Mouse (Mus musculus): ENCODE data around the gene Tmc5. TPM values are rescaled to one million over a fixed set of nuclear protein-coding genes. Genes with fewer than 3 reads are reported as not detected.

Tmc5 gene
- polyA plus RNA-seq, 1 experiment = not detected

GRCm38 (mm10) chr7:118649328-118649727 is 52.2 kb downstream of the Tmc5 start:
- Histone ChIP-seq H3K36me3 (ENCODE audit: control insufficient read depth, insufficient read depth, low read length) (no peaks in the 10 kb centered on the region), H3K4me1 (ENCODE audit: control insufficient read depth, insufficient read depth, insufficient read length) (no peaks in the 10 kb centered on the region), H3K4me3 (ENCODE audit: extremely low read depth, insufficient read depth, insufficient read length) (no peak overlapping the region), H3K27ac (ENCODE audit: insufficient read depth, low read length) (no peak overlapping the region), H3K27me3 (ENCODE audit: control insufficient read depth, insufficient read depth, low read length) (no peaks in the 10 kb centered on the region)
- TF ChIP-seq CTCF (IDR thresholded peaks at IDR 0.05; ENCODE audit: extremely low read depth, insufficient read depth, insufficient read length, insufficient replicate concordance) = no peak
- TF ChIP-seq POLR2A (IDR thresholded peaks at IDR 0.05; ENCODE audit: low read depth, low read length) = no peak
- no peak for DNase-seq (ENCODE audit: low read depth in 1 of 2, low spot score in 2 of 2)
- 81% methylated on average over 7 of the region's 7 CpGs for WGBS

- WGBS = 84% methylated on average over 4 of the region's 4 CpGs
- H3K4me1 ChIP-seq (ENCODE audit: control insufficient read depth, insufficient read depth, insufficient read length) = no peaks in the 10 kb centered on the region
- TF ChIP-seq POLR2A (IDR thresholded peaks at IDR 0.05; ENCODE audit: low read depth, low read length) (no peak), CTCF (IDR thresholded peaks at IDR 0.05; ENCODE audit: extremely low read depth, insufficient read depth, insufficient read length, insufficient replicate concordance) (no peak)
- no peaks in the 10 kb centered on the region for H3K36me3 ChIP-seq (ENCODE audit: control insufficient read depth, insufficient read depth, low read length)
- no peak overlapping the region for H3K27ac ChIP-seq (ENCODE audit: insufficient read depth, low read length)
- no peaks in the 10 kb centered on the region for H3K27me3 ChIP-seq (ENCODE audit: control insufficient read depth, insufficient read depth, low read length)
- no peak for DNase-seq (ENCODE audit: low read depth in 1 of 2, low spot score in 2 of 2)
- no peak overlapping the region for H3K4me3 ChIP-seq (ENCODE audit: extremely low read depth, insufficient read depth, insufficient read length)
Measured at GRCm38 (mm10) chr7:118650119-118650518, 53.0 kb downstream of the Tmc5 start.

- no peak for DNase-seq (ENCODE audit: low read depth in 1 of 2, low spot score in 2 of 2)
- Histone ChIP-seq H3K36me3 (ENCODE audit: control insufficient read depth, insufficient read depth, low read length) (no peaks in the 10 kb centered on the region), H3K27me3 (ENCODE audit: control insufficient read depth, insufficient read depth, low read length) (no peaks in the 10 kb centered on the region), H3K4me1 (ENCODE audit: control insufficient read depth, insufficient read depth, insufficient read length) (no peaks in the 10 kb centered on the region), H3K27ac (ENCODE audit: insufficient read depth, low read length) (no peak overlapping the region), H3K4me3 (ENCODE audit: extremely low read depth, insufficient read depth, insufficient read length) (no peak overlapping the region)
- 80% methylated on average over 1 of the region's 1 CpGs for WGBS
- TF ChIP-seq POLR2A (IDR thresholded peaks at IDR 0.05; ENCODE audit: low read depth, low read length) (no peak), CTCF (IDR thresholded peaks at IDR 0.05; ENCODE audit: extremely low read depth, insufficient read depth, insufficient read length, insufficient replicate concordance) (no peak)
Measured at GRCm38 (mm10) chr7:118650891-118651290, 53.8 kb downstream of the Tmc5 start.

GRCm38 (mm10) chr7:118652572-118653295 is 55.6 kb downstream of the Tmc5 start:
- WGBS = 78% methylated on average over 6 of the region's 6 CpGs
- Histone ChIP-seq H3K27me3 (ENCODE audit: control insufficient read depth, insufficient read depth, low read length) (no peaks in the 10 kb centered on the region), H3K4me3 (ENCODE audit: extremely low read depth, insufficient read depth, insufficient read length) (no peak overlapping the region), H3K4me1 (ENCODE audit: control insufficient read depth, insufficient read depth, insufficient read length) (no peaks in the 10 kb centered on the region), H3K27ac (ENCODE audit: insufficient read depth, low read length) (no peak overlapping the region), H3K36me3 (ENCODE audit: control insufficient read depth, insufficient read depth, low read length) (no peaks in the 10 kb centered on the region)
- DNase-seq (ENCODE audit: low read depth in 1 of 2, low spot score in 2 of 2) = no peak
- TF ChIP-seq POLR2A (IDR thresholded peaks at IDR 0.05; ENCODE audit: low read depth, low read length) (no peak), CTCF (IDR thresholded peaks at IDR 0.05; ENCODE audit: extremely low read depth, insufficient read depth, insufficient read length, insufficient replicate concordance) (no peak)

GRCm38 (mm10) chr7:118656730-118657129 is 59.6 kb downstream of the Tmc5 start:
- H3K27me3 ChIP-seq (ENCODE audit: control insufficient read depth, insufficient read depth, low read length) = no peaks in the 10 kb centered on the region
- whole genome bisulfite sequencing = 58% methylated on average over 6 of the region's 6 CpGs
- no peaks in the 10 kb centered on the region for H3K4me1 ChIP-seq (ENCODE audit: control insufficient read depth, insufficient read depth, insufficient read length)
- H3K27ac ChIP-seq (ENCODE audit: insufficient read depth, low read length) = no peak overlapping the region
- DNase-seq (ENCODE audit: low read depth in 1 of 2, low spot score in 2 of 2) = no peak
- no peak for TF ChIP-seq CTCF (IDR thresholded peaks at IDR 0.05; ENCODE audit: extremely low read depth, insufficient read depth, insufficient read length, insufficient replicate concordance)
- TF ChIP-seq POLR2A (IDR thresholded peaks at IDR 0.05; ENCODE audit: low read depth, low read length) = no peak
- no peaks in the 10 kb centered on the region for H3K36me3 ChIP-seq (ENCODE audit: control insufficient read depth, insufficient read depth, low read length)
- no peak overlapping the region for H3K4me3 ChIP-seq (ENCODE audit: extremely low read depth, insufficient read depth, insufficient read length)

GRCm38 (mm10) chr7:118667773-118668172 is 70.7 kb downstream of the Tmc5 start:
- no peaks in the 10 kb centered on the region for H3K36me3 ChIP-seq (ENCODE audit: control insufficient read depth, insufficient read depth, low read length)
- H3K4me3 ChIP-seq (ENCODE audit: extremely low read depth, insufficient read depth, insufficient read length) = no peak overlapping the region
- 89% methylated on average over 2 of the region's 2 CpGs for WGBS
- H3K27me3 ChIP-seq (ENCODE audit: control insufficient read depth, insufficient read depth, low read length) = no peaks in the 10 kb centered on the region
- H3K4me1 ChIP-seq (ENCODE audit: control insufficient read depth, insufficient read depth, insufficient read length) = no peaks in the 10 kb centered on the region
- no peak overlapping the region for H3K27ac ChIP-seq (ENCODE audit: insufficient read depth, low read length)
- DNase-seq (ENCODE audit: low read depth in 1 of 2, low spot score in 2 of 2) = no peak
- TF ChIP-seq POLR2A (IDR thresholded peaks at IDR 0.05; ENCODE audit: low read depth, low read length) = no peak
- no peak for TF ChIP-seq CTCF (IDR thresholded peaks at IDR 0.05; ENCODE audit: extremely low read depth, insufficient read depth, insufficient read length, insufficient replicate concordance)

- Histone ChIP-seq H3K4me3 (ENCODE audit: extremely low read depth, insufficient read depth, insufficient read length) (no peak overlapping the region), H3K27ac (ENCODE audit: insufficient read depth, low read length) (no peak overlapping the region), H3K27me3 (ENCODE audit: control insufficient read depth, insufficient read depth, low read length) (no peaks in the 10 kb centered on the region), H3K36me3 (ENCODE audit: control insufficient read depth, insufficient read depth, low read length) (no peaks in the 10 kb centered on the region), H3K4me1 (ENCODE audit: control insufficient read depth, insufficient read depth, insufficient read length) (no peaks in the 10 kb centered on the region)
- no peak for DNase-seq (ENCODE audit: low read depth in 1 of 2, low spot score in 2 of 2)
- 77% methylated on average over 4 of the region's 4 CpGs for WGBS
- TF ChIP-seq POLR2A (IDR thresholded peaks at IDR 0.05; ENCODE audit: low read depth, low read length) (no peak), CTCF (IDR thresholded peaks at IDR 0.05; ENCODE audit: extremely low read depth, insufficient read depth, insufficient read length, insufficient replicate concordance) (no peak)
Measured at GRCm38 (mm10) chr7:118670142-118670541, 73.0 kb downstream of the Tmc5 start.
